Mouse (Mus musculus): ENCODE results near the gene Casq2.

The Casq2 gene

GRCm38 (mm10) chr3:102131627-102132324, 45.6 kb downstream of the Casq2 start:
- no peak for DNase-seq (ENCODE audit: extremely low read depth, low read depth, low spot score)

DNA sequence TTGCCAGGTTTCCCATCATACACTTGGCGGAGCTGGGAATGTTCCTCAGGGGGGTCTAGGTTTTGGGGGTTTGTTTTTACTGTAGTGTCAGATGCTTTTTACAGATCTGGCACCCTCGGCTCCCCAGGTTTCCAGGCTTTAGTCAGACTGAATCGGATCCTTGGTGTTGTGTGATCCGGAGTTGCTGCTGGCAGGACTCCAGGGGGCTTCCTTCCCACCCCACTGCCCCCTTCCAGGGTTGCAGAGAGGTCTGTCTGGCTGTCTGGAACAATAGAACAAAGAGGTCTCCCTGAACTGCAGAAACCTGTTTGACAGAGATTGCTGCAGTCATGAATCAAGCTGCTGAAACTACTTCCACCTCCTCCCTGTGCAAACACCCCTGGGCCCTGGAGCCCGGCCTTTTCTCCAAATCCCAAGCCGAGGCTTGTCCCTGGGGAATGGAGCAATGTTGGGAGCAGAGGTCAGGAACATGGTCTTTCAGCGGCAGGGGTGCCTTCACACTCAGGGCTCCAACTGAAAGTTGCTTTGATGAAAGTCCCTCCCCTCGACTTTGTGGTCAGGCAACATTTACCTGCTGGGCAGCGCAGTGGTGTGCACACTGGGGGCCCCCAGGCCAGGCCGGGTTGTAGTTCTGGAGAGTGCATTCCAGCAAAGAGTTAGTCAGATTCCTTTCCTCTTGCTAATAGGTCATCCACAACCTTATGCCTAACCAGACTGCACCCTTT, 49.3 kb downstream of the Casq2 start:
- peak; percentile 90 for DNase-seq (ENCODE audit: extremely low read depth, low read depth, low spot score)

DNA sequence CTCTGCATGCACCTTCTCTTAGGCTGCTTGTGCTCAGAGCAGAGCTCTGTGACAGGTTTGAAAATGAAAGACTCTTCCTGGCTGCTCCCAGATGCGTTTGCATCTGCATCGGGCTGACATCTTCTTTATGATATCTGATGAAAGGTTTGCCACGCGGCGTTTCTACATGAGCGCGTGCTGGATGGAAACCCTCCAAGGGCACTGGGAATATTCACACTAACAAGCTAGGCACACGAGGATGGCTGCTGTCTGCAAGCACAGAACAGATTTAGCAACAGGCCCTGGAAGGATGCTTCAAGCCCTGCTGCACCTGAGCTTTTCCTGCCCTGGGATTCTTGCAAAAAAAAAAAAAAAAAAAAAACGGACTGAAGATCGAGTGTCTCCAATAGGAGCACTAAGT, 50.9 kb downstream of the Casq2 start:
- DNase-seq (ENCODE audit: extremely low read depth, low read depth, low spot score), result no peak

DNA sequence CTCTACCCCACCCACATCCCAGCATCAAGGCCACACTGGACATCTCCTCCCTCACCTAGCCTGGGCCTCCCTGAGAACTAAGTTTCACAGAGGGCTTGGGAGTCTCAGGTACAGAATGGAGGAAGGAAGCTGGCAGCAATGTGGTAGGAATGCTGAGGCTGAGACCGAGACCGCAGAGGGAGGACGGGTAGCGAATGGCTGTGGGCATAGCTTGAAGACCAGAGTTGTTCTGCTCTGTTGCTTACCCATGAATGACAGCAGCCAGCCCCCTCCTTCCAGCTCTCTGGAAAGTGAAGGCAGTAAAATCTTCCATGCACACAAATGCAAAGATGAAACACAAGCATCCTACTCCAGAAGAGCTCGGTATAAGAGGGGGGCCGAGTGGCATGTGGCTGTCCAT, 52.7 kb downstream of the Casq2 start:
- DNase-seq (ENCODE audit: extremely low read depth, low read depth, low spot score), result no peak

- no peak for DNase-seq (ENCODE audit: extremely low read depth, low read depth, low spot score)
Measured at GRCm38 (mm10) chr3:102140606-102141005, 54.4 kb downstream of the Casq2 start.

GRCm38 (mm10) chr3:102141451-102141850, 55.2 kb downstream of the Casq2 start:
- no peak for DNase-seq (ENCODE audit: extremely low read depth, low read depth, low spot score)

DNA sequence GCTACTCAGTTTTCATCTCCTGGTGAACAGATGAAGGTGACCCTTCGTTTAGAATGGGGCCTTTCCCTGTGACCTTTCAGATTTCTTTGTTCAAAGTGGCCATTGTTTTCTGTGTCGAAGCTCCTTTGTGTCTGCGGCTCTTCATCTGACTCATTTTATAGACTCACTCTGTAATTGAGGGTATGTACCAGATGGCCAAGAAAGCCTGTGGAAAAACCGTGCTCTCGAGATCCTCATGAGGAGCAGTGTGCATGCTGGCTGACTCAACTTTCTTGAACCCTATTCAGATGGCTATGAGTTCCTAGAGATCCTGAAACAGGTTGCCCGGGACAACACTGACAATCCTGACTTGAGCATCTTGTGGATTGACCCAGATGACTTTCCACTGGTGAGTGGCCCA, 55.7 kb downstream of the Casq2 start:
- DNase-seq (ENCODE audit: extremely low read depth, low read depth, low spot score), result no peak

- no peak for DNase-seq (ENCODE audit: extremely low read depth, low read depth, low spot score)
Measured at GRCm38 (mm10) chr3:102142947-102143346, 56.7 kb downstream of the Casq2 start.

- no peak for DNase-seq (ENCODE audit: extremely low read depth, low read depth, low spot score)
Measured at GRCm38 (mm10) chr3:102143536-102143935, 57.3 kb downstream of the Casq2 start.

DNA sequence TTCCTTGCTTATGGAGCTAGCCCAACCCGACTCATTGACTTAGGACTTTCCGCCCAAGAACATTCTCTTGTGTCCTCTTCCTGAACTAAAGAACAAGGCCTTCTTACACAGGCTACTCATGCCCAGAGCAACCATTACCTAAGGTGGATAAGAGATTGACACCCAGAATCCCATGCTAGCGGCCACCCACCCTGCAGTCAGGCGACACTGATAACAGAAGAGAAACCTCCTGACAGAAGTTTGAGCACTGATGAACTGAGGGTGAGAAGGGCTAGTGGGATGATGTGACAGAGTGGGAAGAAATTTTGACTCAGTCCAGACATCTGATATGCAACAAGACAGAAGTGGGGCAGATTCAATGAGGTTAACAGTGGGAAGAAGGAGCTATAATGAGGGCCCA, 58.2 kb downstream of the Casq2 start:
- DNase-seq (ENCODE audit: extremely low read depth, low read depth, low spot score), result no peak

- DNase-seq (ENCODE audit: extremely low read depth, low read depth, low spot score), result no peak
Measured at GRCm38 (mm10) chr3:102145645-102146386, 59.6 kb downstream of the Casq2 start.

DNA sequence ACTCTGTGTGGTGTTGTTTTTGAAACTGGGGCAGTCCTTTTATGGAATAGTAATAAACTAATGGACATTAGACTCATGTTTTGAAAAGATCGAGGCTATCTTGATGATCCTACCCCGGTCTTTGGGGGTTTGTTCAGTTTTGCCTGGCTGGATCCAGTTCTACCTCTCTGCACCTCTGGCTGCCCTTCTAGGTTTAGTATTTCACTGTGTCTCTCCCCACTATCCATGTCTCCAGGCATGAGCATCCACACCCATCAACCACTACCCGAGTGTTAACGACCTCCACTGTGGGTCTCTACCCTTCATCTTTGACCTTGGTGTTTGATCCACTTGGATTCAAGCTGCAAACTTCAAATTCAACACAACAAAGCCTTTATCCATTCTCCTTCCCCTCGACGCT, 60.2 kb downstream of the Casq2 start:
- no peak for DNase-seq (ENCODE audit: extremely low read depth, low read depth, low spot score)

DNA sequence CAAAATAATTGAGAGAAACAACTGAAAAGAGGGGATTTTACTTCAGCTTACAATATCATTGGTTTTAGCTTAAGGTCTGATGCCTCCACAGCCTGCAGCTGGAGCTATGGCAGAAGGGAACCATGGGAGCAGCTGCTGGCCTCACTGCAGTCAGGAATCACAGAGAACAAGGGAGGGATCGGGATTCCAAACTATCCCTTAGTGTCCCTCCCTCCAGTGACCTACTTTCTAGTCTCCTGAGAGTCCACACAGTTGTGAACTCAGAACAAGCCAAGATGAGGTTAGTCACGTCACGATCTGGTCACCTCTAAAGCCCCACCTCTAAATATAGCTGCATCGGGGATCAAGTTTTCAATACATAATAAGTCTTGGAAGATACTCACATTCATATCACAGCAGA, 61.0 kb downstream of the Casq2 start:
- DNase-seq (ENCODE audit: extremely low read depth, low read depth, low spot score), result no peak

DNA sequence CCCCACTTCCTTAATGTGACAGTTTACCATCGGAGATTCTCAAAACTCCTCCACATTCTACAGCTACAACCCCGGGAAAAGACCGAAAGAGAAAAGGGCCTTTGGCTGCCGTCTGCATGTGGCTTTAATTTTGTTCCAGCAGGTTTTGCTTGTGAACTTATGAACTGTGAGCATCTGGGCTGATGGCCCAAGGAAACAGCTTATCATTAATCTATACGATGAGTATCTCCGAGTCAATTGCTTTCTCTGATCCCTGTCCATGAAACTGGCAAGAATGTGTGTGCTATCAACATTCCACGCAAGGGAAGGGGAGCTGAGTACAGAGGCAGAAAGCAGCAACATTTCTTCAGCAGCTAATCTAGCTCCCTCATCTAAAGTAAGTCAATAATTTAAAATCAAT, 63.7 kb downstream of the Casq2 start:
- no peak for DNase-seq (ENCODE audit: extremely low read depth, low read depth, low spot score)

DNA sequence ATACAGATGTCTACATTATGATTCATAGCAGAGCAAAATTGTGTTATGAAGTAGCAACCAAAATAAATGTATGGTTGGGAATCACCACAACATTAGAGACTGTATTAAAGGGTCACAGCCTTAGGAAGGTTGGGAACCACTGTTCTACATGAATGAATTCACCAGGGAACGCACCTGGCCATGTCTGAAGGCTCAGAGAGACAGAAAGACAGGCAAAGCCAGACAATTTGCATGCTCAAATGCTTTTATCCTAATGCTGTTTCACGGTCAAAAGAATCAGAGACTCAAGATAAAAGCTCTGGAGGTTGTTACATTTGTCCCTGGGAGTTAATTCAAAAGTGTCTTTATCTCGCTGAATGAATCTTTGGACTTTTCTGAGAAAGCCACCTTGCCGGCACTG, 65.6 kb downstream of the Casq2 start:
- no peak for DNase-seq (ENCODE audit: extremely low read depth, low read depth, low spot score)

- DNase-seq (ENCODE audit: extremely low read depth, low read depth, low spot score), result no peak
Measured at GRCm38 (mm10) chr3:102152471-102152870, 66.3 kb downstream of the Casq2 start.

- no peak for DNase-seq (ENCODE audit: extremely low read depth, low read depth, low spot score)
Measured at GRCm38 (mm10) chr3:102152872-102153271, 66.7 kb downstream of the Casq2 start.

DNA sequence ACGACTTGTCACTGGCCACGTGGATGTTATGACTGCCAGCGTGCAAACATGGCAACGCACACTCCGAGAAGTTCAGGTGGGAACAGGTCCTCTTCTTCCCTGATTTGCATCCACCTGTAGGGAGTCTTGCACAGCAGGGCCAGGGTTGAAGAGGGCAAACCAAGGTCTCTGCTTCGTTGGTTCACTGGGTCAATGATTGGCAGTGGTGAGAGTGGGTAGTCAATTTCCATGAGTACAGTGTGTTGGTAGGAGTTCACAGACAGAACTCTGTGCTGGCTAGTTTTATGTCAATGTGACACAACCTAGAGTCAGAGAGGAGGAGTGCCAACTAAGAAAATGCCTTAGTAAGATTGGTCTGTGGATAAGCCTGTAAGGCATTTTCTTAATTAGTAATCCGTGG, 67.9 kb downstream of the Casq2 start:
- no peak for DNase-seq (ENCODE audit: extremely low read depth, low read depth, low spot score)

- no peak for DNase-seq (ENCODE audit: extremely low read depth, low read depth, low spot score)
Measured at GRCm38 (mm10) chr3:102156737-102157136, 70.5 kb downstream of the Casq2 start.

DNA sequence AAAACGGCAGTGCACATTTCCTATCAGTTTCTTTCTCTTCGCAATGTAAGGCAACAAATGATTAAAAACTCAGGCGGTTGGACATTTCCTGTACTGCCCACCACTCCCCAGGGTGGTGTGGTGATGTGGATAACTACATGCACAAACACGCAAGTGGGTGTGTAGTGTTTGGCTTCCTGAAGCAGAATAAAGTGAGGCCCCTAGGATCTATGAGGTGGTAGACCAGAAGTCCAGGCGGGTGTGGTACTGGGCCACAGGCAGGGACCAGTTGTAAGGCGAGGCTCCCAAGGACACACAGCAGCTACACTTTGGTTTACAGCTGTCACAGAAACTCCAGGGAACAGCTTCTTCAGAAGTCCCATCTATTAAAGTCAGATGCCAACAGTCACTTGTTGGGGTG, 71.4 kb downstream of the Casq2 start:
- DNase-seq (ENCODE audit: extremely low read depth, low read depth, low spot score), result no peak

- DNase-seq (ENCODE audit: extremely low read depth, low read depth, low spot score), result no peak
Measured at GRCm38 (mm10) chr3:102158759-102159422, 72.7 kb downstream of the Casq2 start.
